Mouse (Mus musculus) MEL (cell line): ENCODE data around the gene Uba52. TPM values are rescaled to one million over a fixed set of nuclear protein-coding genes. Genes with fewer than 3 reads are reported as not detected.

Source experiments
- DNase-seq: peaks from one replicate; pipeline ENCODE4 v3.0.0; 2011; ENCODE audit warnings: low read depth, low spot score
- H3K27ac ChIP-seq: 2 replicates; pipeline ENCODE4 v1.5.1; 2012; ENCODE audit warnings: low read depth, mild to moderate bottlenecking, control low read depth, low read length, moderate library complexity; ENCODE audit not compliant: control insufficient read depth
- H3K27me3 ChIP-seq, 2 experiments: fragments of 150-350 bp in 1 of 2; sonication (generic) in 1 of 2; 2 replicates each; pipeline ENCODE4 v1.6.1; 2012; ENCODE audit warnings: low read length in 2 of 2, mild to moderate bottlenecking in 2 of 2, improper control_type of control experiment in 1 of 2, moderate library complexity in 1 of 2; ENCODE audit not compliant: insufficient read depth in 2 of 2, control insufficient read depth in 1 of 2
- H3K36me3 ChIP-seq, 2 experiments: 2 replicates each; pipeline ENCODE4 v1.6.1; 2012 to 2014; ENCODE audit warnings: low read length in 2 of 2, improper control_type of control experiment in 1 of 2, inconsistent platforms in 1 of 2, mild to moderate bottlenecking in 1 of 2; ENCODE audit not compliant: insufficient read depth in 2 of 2, control insufficient read depth in 1 of 2
- H3K4me1 ChIP-seq, 2 experiments: fragments of 150-350 bp in 1 of 2; sonication (generic) in 1 of 2; 2 replicates each; pipeline ENCODE4 v1.6.1; 2012; ENCODE audit warnings: low read length in 2 of 2, improper control_type of control experiment in 1 of 2, mild to moderate bottlenecking in 1 of 2; ENCODE audit not compliant: insufficient read depth in 2 of 2, control insufficient read depth in 1 of 2
- H3K4me3 ChIP-seq, 2 experiments: fragments of 150-350 bp in 1 of 2; sonication (generic) in 1 of 2; 2 replicates each; pipeline ENCODE4 v1.5.1; 2012; ENCODE audit warnings: low read depth in 2 of 2, low read length in 2 of 2, mild to moderate bottlenecking in 2 of 2, moderate library complexity in 2 of 2, control low read depth in 1 of 2, improper control_type of control experiment in 1 of 2; ENCODE audit not compliant: control insufficient read depth in 1 of 2, insufficient read depth in 1 of 2
- H3K79me2 ChIP-seq: 2 replicates; pipeline ENCODE4 v1.6.1; 2012; ENCODE audit warnings: mild to moderate bottlenecking, low read length, moderate library complexity; ENCODE audit not compliant: control insufficient read depth, poor library complexity, insufficient read depth
- H3K9ac ChIP-seq: 2 replicates; pipeline ENCODE4 v1.6.1; 2012; ENCODE audit warnings: low read depth, mild to moderate bottlenecking, control low read depth, low read length, moderate library complexity; ENCODE audit not compliant: control insufficient read depth, poor library complexity, severe bottlenecking
- H3K9me3 ChIP-seq: fragments of 150-350 bp; sonication (generic); replicated peaks from 2 replicates; pipeline ENCODE4 v1.6.1; 2012; ENCODE audit warnings: mild to moderate bottlenecking, low read length, improper control_type of control experiment, moderate library complexity; ENCODE audit not compliant: insufficient read depth
- CHD2 ChIP-seq: IDR thresholded peaks from 2 replicates; pipeline ENCODE4 v1.6.1; 2011; ENCODE audit warnings: low read length, improper control_type of control experiment
- CTCF ChIP-seq, 3 experiments: IDR thresholded peaks in 2 of 3; conservative IDR thresholded peaks in 1 of 3; 2 replicates each; pipeline ENCODE4 v1.5.1; 2011 to 2012; ENCODE audit warnings: low read length in 3 of 3, low read depth in 2 of 3, mild to moderate bottlenecking in 2 of 3, improper control_type of control experiment in 1 of 3, inconsistent platforms in 1 of 3, mixed read lengths in 1 of 3, moderate library complexity in 1 of 3; ENCODE audit not compliant: control insufficient read depth in 1 of 3, insufficient read depth in 1 of 3, poor library complexity in 1 of 3, severe bottlenecking in 1 of 3
- ELF1 ChIP-seq: IDR thresholded peaks from 2 replicates; pipeline ENCODE4 v1.6.1; 2014; ENCODE audit warnings: low read depth, mild to moderate bottlenecking, inconsistent platforms, low read length, improper control_type of control experiment, moderate library complexity
- EP300 ChIP-seq, 2 experiments: IDR thresholded peaks; 2 replicates each; pipeline ENCODE4 v1.6.1; 2011; ENCODE audit warnings: improper control_type of control experiment in 2 of 2, low read length in 2 of 2, low read depth in 1 of 2, mild to moderate bottlenecking in 1 of 2
- GATA1 ChIP-seq: IDR thresholded peaks from 2 replicates; pipeline ENCODE4 v1.6.1; 2011; ENCODE audit warnings: low read depth, low read length, improper control_type of control experiment
- HCFC1 ChIP-seq: IDR thresholded peaks from 2 replicates; pipeline ENCODE4 v1.6.1; 2012; ENCODE audit warnings: low read depth, mild to moderate bottlenecking, inconsistent platforms, low read length, improper control_type of control experiment, moderate library complexity
- JUND ChIP-seq: IDR thresholded peaks from 2 replicates; pipeline ENCODE4 v1.6.1; 2011; ENCODE audit warnings: low read depth, mild to moderate bottlenecking, improper control_type of control experiment, low read length
- KAT2A ChIP-seq: conservative IDR thresholded peaks from 2 replicates; pipeline ENCODE4 v1.6.1; 2012; ENCODE audit warnings: low read depth, low read length, improper control_type of control experiment, inconsistent platforms
- MAFK ChIP-seq: IDR thresholded peaks from 2 replicates; pipeline ENCODE4 v1.6.1; 2011; ENCODE audit warnings: low read depth, mild to moderate bottlenecking, low read length, improper control_type of control experiment, borderline replicate concordance
- MAX ChIP-seq: IDR thresholded peaks from 2 replicates; pipeline ENCODE4 v1.6.1; 2011; ENCODE audit warnings: low read length, improper control_type of control experiment
- MEF2A ChIP-seq: IDR thresholded peaks from 2 replicates; pipeline ENCODE4 v1.6.1; 2014; ENCODE audit warnings: low read depth, mild to moderate bottlenecking, inconsistent platforms, low read length, improper control_type of control experiment; ENCODE audit not compliant: poor library complexity, insufficient replicate concordance, severe bottlenecking; ENCODE audit errors: extremely low read depth
- MXI1 ChIP-seq: IDR thresholded peaks from 2 replicates; pipeline ENCODE4 v1.6.1; 2011; ENCODE audit warnings: mild to moderate bottlenecking, low read depth, low read length, improper control_type of control experiment
- MYC ChIP-seq: IDR thresholded peaks from 2 replicates; pipeline ENCODE4 v1.6.1; 2011; ENCODE audit warnings: low read depth, mild to moderate bottlenecking, low read length, improper control_type of control experiment, moderate library complexity
- POLR2A ChIP-seq, 2 experiments: IDR thresholded peaks; 2 replicates each; pipeline ENCODE4 v1.6.1; 2011 to 2012; ENCODE audit warnings: low read length in 2 of 2, mild to moderate bottlenecking in 2 of 2, control low read depth in 1 of 2, improper control_type of control experiment in 1 of 2, low read depth in 1 of 2, moderate library complexity in 1 of 2; ENCODE audit not compliant: control insufficient read depth in 1 of 2, insufficient read depth in 1 of 2, poor library complexity in 1 of 2
- POLR2AphosphoS5 ChIP-seq: IDR thresholded peaks from 2 replicates; pipeline ENCODE4 v1.6.1; 2012; ENCODE audit warnings: low read depth, borderline replicate concordance, mild to moderate bottlenecking, inconsistent platforms, low read length, moderate library complexity, mixed read lengths
- RAD21 ChIP-seq: IDR thresholded peaks from 2 replicates; pipeline ENCODE4 v1.6.1; 2011; ENCODE audit warnings: mild to moderate bottlenecking, low read depth, low read length, improper control_type of control experiment
- RCOR1 ChIP-seq: IDR thresholded peaks from 2 replicates; pipeline ENCODE4 v1.6.1; 2012; ENCODE audit warnings: low read depth, mild to moderate bottlenecking, inconsistent platforms, low read length, improper control_type of control experiment
- TAL1 ChIP-seq: IDR thresholded peaks from 2 replicates; pipeline ENCODE4 v1.6.1; 2012; ENCODE audit warnings: mild to moderate bottlenecking, inconsistent platforms, low read length, moderate library complexity, mixed read lengths
- UBTF ChIP-seq: IDR thresholded peaks from 2 replicates; pipeline ENCODE4 v1.6.1; 2012; ENCODE audit warnings: low read depth, mild to moderate bottlenecking, inconsistent platforms, low read length, improper control_type of control experiment, moderate library complexity, borderline replicate concordance; ENCODE audit not compliant: insufficient read depth
- USF1 ChIP-seq: IDR thresholded peaks from 2 replicates; pipeline ENCODE4 v1.6.1; 2014; ENCODE audit warnings: low read depth, mild to moderate bottlenecking, inconsistent platforms, low read length, improper control_type of control experiment, moderate library complexity
- USF2 ChIP-seq, 2 experiments: IDR thresholded peaks; 2 replicates each; pipeline ENCODE4 v1.6.1; 2011 to 2012; ENCODE audit warnings: improper control_type of control experiment in 2 of 2, low read length in 2 of 2, borderline replicate concordance in 1 of 2, inconsistent platforms in 1 of 2, low read depth in 1 of 2, mild to moderate bottlenecking in 1 of 2; ENCODE audit not compliant: insufficient read depth in 1 of 2
- ZKSCAN1 ChIP-seq: IDR thresholded peaks from 2 replicates; pipeline ENCODE4 v1.6.1; 2012; ENCODE audit warnings: low read depth, mild to moderate bottlenecking, inconsistent platforms, low read length, improper control_type of control experiment, moderate library complexity
- ZNF384 ChIP-seq: IDR thresholded peaks from 2 replicates; pipeline ENCODE4 v1.6.1; 2012; ENCODE audit warnings: low read depth, mild to moderate bottlenecking, inconsistent platforms, low read length, improper control_type of control experiment
- polyA plus RNA-seq, 2 experiments: library from polyadenylated mRNA; stranded (reverse) in 1 of 2; unstranded in 1 of 2; fragments of >175 nt in 1 of 2; fragments of >200 nt in 1 of 2; gene quantifications; 2 replicates each; pipeline versions ENCODE4 v1.2.1 to v1.2.4; 2012; ENCODE audit warnings: low replicate concordance in 2 of 2, low read depth in 1 of 2; ENCODE audit not compliant: insufficient read length in 2 of 2, insufficient read depth in 1 of 2, missing spikeins in 1 of 2
- total RNA-seq: library from RNA; depleted of rRNA; stranded (reverse); fragments of 300-350 nt; gene quantifications from 2 replicates; pipeline ENCODE4 v1.2.3, GENCODE M21; 2012

The Uba52 gene
- total and polyA plus RNA-seq, 3 experiments = 2,814 to 3,633 TPM; not detected in 1

GRCm38 (mm10) chr8:70488931-70489470, 21.6 kb downstream of the Uba52 start:
- Histone ChIP-seq H3K9me3 (no peaks in the 10 kb centered on the region), H3K9ac (no peak overlapping the region), H3K4me1 (no peaks in the 10 kb centered on the region), H3K79me2 (no peaks in the 10 kb centered on the region), H3K27ac (no peak overlapping the region), H3K27me3 (no peaks in the 10 kb centered on the region; a peak in 1 of 4 replicates), H3K36me3 (no peaks in the 10 kb centered on the region), H3K4me3 (no peak overlapping the region)
- DNase-seq = no peak
- TF ChIP-seq EP300 (IDR thresholded peaks at IDR 0.05; ENCODE audit: low read depth in 1 of 2, low read length in 2 of 2) (no peak), MAFK (no peak), RAD21 (no peak), USF2 (IDR thresholded peaks at IDR 0.05; ENCODE audit: borderline replicate concordance in 1 of 2, insufficient read depth in 1 of 2, low read depth in 1 of 2, low read length in 2 of 2) (no peak), ELF1 (no peak), HCFC1 (no peak), UBTF (no peak), TAL1 (no peak), MXI1 (no peak), MYC (no peak), CTCF (IDR thresholded peaks at IDR 0.05 in 2 of 3, conservative IDR thresholded peaks at IDR 0.05 in 1 of 3; ENCODE audit: control insufficient read depth in 1 of 3, insufficient read depth in 1 of 3, low read depth in 2 of 3, low read length in 3 of 3, poor library complexity in 1 of 3, severe bottlenecking in 1 of 3) (no peak), GATA1 (no peak), POLR2A (IDR thresholded peaks at IDR 0.05; ENCODE audit: control insufficient read depth in 1 of 2, insufficient read depth in 1 of 2, low read depth in 1 of 2, low read length in 2 of 2, poor library complexity in 1 of 2) (no peak), CHD2 (no peak), RCOR1 (no peak), JUND (no peak), MEF2A (no peak)

DNA sequence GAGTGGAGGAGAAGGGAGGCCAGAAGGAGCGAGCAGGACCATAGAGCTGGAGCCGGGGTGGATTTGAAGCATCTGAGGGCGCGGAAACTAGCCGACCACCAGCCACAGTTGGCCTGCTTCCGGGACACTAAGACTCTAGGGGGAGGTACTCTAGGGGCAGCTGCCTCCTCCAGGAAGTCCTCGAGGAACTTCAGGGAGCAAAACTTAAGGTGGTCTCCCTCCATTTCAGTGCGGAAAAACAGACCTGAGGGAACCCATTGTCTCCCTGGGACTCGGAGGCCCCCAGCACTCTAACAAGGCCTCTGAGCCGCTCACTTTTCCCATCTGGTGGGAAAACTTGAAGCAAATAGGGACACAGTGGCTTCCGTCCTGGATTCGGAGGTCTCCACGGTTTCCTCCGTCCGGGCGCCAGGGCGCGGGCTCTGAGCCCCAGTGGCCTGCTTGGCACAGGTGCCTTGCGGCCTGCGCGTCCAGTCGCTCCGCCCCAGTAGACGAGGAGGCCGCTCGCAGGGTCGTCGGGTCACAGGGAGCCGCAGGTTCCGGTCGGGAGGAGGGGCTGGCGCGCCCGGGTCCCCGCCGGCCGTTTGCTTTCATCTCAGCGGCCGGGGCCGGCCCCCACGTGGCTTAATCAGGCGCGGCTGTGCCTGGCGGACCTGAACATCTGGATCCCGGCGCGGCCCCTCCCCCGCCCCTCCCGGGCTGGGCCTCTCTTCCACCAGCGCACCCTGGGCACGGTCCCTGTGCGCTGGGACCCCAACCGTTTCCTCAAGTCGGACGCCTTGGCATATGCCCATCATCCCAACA, 22.4 kb downstream of the Uba52 start:
- H3K27me3 ChIP-seq = no peaks in the 10 kb centered on the region; a peak in 1 of 4 replicates
- no peak for TF ChIP-seq ZNF384
- no peak for TF ChIP-seq ZKSCAN1
- no peak for TF ChIP-seq MAX
- TF ChIP-seq UBTF = no peak
- no peak for TF ChIP-seq USF1
- TF ChIP-seq MXI1 = no peak
- TF ChIP-seq KAT2A = no peak
- no peak for TF ChIP-seq HCFC1
- no peak for TF ChIP-seq POLR2AphosphoS5
- TF ChIP-seq, all 39 proteins: peak for 0
- DNase-seq = no peak

More for the DNA sequence above, 22.4 kb downstream of the Uba52 start:
- Histone ChIP-seq H3K4me3 (no peak overlapping the region), H3K79me2 (no peaks in the 10 kb centered on the region), H3K27ac (no peak overlapping the region), H3K9ac (no peak overlapping the region), H3K9me3 (no peaks in the 10 kb centered on the region), H3K36me3 (no peaks in the 10 kb centered on the region), H3K4me1 (no peaks in the 10 kb centered on the region)
